Mouse (Mus musculus): ENCODE measurements around the gene Cnot4. TPM values are rescaled to one million over a fixed set of nuclear protein-coding genes. Genes with fewer than 3 reads are reported as not detected.
"Not testable (repeated sequence)": the region's sequence is repeated elsewhere in the genome, so short reads cannot be mapped to it uniquely, and the experiment has no call there.

Gene Cnot4
- 21.2 and 23.1 TPM in 2 replicates for polyA plus RNA-seq (2015; fragmentation: Nextera tagmentation; extraction: Ambion mirVana)

DNA sequence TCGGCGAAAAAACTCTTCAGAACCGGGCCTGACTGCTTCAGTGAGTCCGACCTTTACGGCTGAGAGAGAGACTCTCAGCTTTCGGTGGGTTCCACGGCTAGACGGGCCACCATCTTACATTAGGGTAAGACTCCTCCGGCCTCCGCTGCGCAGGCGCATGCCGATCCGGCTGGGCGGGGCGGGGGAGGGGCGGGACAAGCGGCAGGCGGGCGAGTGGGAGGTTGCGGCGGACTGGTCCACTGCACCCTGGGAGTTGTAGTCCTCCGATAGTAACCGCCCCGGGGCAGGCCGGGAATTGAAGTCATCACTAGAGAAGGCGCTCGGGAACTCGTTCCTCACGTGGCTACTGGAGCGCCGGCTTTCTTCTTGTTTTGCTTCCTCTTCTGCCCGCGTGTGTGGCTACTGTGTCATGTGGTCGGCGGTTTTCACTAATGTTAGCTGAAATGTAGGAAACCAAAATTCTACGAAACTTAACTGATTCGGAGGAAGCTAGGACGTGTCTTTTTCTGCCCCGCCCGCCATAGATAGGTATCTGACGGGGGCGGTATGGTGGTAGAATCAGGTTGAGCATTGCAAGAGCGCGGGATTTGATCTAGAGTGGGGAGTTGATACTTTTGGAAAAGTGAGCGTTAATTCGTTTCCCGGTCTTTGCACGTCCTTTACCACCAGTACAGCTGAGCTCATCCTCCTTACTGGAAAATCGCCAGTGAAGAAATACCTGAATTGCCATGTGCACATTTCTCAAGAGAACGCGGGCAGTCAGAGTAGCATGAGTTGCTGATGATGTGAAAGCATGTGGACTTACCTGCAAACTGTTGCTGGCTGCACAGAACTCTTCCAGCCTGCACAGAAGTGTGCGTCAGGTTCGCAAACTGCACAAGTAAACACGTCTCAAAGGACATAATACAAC lies at the start of gene Cnot4:
Gene Cnot4 (minus strand): TSS at position 146 of the 910 bp plus-strand sequence.
- WGBS, result under 1% methylated on average over 55 of the region's 55 CpGs
- ATAC-seq, result peak; percentile 99
- H3K4me3 ChIP-seq (ENCODE audit: low read length), result peak within 1 kb of the TSS; percentile 81

DNA sequence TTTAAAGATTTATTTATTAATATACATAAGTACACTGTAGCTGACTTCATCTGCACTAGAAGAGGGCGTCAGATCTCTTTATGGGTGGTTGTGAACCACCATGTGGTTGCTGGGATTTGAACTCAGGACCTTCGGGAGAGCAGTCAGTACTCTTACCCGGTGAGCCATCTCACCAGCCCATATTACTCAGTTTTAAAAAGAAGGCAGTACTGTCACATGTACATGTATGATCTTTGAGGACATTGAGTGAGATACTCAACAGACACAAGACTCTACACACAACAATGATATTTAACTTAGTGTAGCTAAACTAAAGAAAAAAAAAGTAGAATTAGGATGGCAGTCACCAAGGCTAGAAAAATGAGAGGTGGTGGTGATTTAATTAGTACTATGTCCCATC lies 45.8 kb upstream of the Cnot4 start:
- not testable (repeated sequence) for H3K9me3 ChIP-seq (ENCODE audit: control insufficient read depth, low read length); H3K9ac ChIP-seq (ENCODE audit: low read depth, low read length); H3K27me3 ChIP-seq (replicated peaks; ENCODE audit: control insufficient read depth, insufficient read depth, low read length); H3K4me2 ChIP-seq (ENCODE audit: low read depth, low read length); H3K27ac ChIP-seq (ENCODE audit: low read length); H3K4me3 ChIP-seq (ENCODE audit: low read length); H3K4me1 ChIP-seq (ENCODE audit: control insufficient read depth, insufficient read depth, low read length); ATAC-seq; H3K36me3 ChIP-seq (ENCODE audit: control insufficient read depth, insufficient read depth, low read length)
- 95% methylated on average over 3 of the region's 3 CpGs for WGBS

More for the DNA sequence above, at the start of gene Cnot4:
- Histone ChIP-seq H3K4me1 (ENCODE audit: control insufficient read depth, insufficient read depth, low read length) (peaks cover 2% of the 10 kb centered on the region; the same call in 1 of the 2 replicates), H3K36me3 (ENCODE audit: control insufficient read depth, insufficient read depth, low read length) (no peaks in the 10 kb centered on the region), H3K27me3 (replicated peaks; ENCODE audit: control insufficient read depth, insufficient read depth, low read length) (no peaks in the 10 kb centered on the region), H3K9ac (ENCODE audit: low read depth, low read length) (peak within 1 kb of the TSS; percentile 89), H3K4me2 (ENCODE audit: low read depth, low read length) (peak within 1 kb of the TSS; percentile 90), H3K27ac (ENCODE audit: low read length) (peak within 1 kb of the TSS; percentile 93), H3K9me3 (ENCODE audit: control insufficient read depth, low read length) (no peaks in the 10 kb centered on the region)

DNA sequence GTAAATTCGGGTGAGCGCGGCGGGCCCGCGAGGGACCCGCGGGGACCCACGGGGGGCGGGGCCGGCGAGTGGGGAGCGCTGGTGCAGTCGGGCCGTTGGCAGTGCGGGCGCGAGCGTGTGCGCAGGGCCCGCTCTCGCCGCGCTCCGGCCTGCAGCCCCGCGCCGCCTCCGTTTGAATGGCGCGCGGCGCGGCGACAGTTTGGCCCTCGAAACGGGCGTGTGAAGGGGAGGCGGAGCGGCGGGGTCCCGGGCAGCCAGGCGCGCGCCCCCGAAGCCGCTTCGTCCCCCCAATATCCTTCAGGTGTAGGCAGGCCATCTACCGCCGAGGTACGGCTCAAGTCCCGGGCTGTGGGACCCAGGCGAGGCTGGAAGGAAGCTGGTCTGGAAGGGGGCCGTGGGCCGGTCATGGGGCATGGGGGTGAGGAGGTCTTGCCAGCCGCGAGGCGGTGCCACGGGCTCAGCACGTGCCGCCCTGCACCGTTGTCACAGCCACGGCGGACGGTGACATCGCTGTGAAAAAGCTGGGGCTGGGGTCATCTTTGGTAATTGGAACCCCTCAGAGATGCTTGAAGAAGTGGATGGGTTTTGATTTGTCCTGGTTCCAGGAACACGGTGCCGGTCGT lies 44.2 kb upstream of the Cnot4 start:
- Histone ChIP-seq H3K9ac (ENCODE audit: low read depth, low read length) (peak overlapping the region; percentile 97), H3K36me3 (ENCODE audit: control insufficient read depth, insufficient read depth, low read length) (no peaks in the 10 kb centered on the region), H3K4me3 (ENCODE audit: low read length) (peak overlapping the region; percentile 92), H3K4me2 (ENCODE audit: low read depth, low read length) (peak overlapping the region; percentile 86), H3K27ac (ENCODE audit: low read length) (peak overlapping the region; percentile 95), H3K27me3 (replicated peaks; ENCODE audit: control insufficient read depth, insufficient read depth, low read length) (no peaks in the 10 kb centered on the region), H3K9me3 (ENCODE audit: control insufficient read depth, low read length) (no peaks in the 10 kb centered on the region), H3K4me1 (ENCODE audit: control insufficient read depth, insufficient read depth, low read length) (no peaks in the 10 kb centered on the region)
- WGBS, result under 1% methylated on average over 69 of the region's 69 CpGs
- peak; percentile 67 for ATAC-seq

DNA sequence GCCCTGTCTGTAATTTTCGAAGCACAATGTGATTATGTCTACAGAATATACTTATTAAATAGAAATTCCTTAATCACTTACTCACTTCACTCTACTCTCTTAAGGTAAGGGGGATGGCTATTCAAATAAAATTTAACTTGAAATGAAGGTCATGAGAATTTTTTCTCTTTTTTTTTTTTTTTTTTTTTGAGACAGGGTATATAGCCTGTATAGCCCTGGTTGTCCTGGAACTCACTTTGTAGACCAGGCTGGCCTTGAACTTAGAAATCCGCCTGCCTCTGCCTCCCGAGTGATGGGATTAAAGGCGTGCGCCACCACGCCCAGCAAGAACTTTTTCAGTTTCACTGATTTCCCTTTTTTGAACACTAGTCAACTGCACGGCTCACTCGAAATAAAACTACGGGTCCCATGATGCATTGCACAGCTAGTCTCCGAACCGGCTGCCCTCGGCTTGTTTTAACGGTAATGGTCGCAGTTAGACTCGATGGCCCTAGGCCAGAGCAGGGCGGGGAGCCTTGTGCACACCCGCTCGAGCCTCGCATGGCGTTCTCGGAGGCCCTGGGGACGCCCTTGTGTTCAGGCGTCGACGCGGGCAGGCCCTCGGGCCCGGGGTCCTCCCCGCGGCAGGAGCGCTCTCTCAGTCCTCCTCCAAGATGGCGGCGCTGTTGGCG lies 43.6 kb upstream of the Cnot4 start, which contains the start of gene Nup205:
Gene Nup205 (plus strand): TSS at position 443 of the 671 bp plus-strand sequence.
- H3K4me2 ChIP-seq (ENCODE audit: low read depth, low read length), result peak within 1 kb of the TSS; percentile 86
- no peaks in the 10 kb centered on the region for H3K27me3 ChIP-seq (replicated peaks; ENCODE audit: control insufficient read depth, insufficient read depth, low read length)
- H3K4me3 ChIP-seq (ENCODE audit: low read length), result peak within 1 kb of the TSS; percentile 92
- peak within 1 kb of the TSS; percentile 95 for H3K27ac ChIP-seq (ENCODE audit: low read length)
- no peaks in the 10 kb centered on the region for H3K4me1 ChIP-seq (ENCODE audit: control insufficient read depth, insufficient read depth, low read length)
- H3K36me3 ChIP-seq (ENCODE audit: control insufficient read depth, insufficient read depth, low read length), result no peaks in the 10 kb centered on the region
- H3K9ac ChIP-seq (ENCODE audit: low read depth, low read length), result peak within 1 kb of the TSS; percentile 97
- peak; percentile 94 for ATAC-seq
- 3% methylated on average over 34 of the region's 34 CpGs for WGBS
- no peaks in the 10 kb centered on the region for H3K9me3 ChIP-seq (ENCODE audit: control insufficient read depth, low read length)

DNA sequence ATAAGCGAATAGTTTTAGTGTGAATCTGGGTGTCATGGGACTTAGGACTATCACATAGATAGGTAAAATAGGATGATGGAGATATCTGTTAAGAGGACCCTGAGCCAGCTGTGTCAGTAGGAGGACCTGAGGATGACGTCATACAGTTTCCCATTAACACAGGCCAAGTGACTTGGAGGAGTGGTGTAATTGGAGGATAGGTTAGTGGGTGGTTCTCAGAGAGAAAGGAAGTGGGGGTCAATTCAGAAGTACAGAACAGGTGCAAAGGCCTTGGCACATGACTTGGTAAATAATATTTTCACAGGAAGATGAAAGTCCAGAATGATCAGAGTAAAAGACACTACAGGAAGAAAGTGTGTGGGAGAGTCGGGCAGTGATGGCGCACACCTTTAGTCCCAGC lies 39.7 kb upstream of the Cnot4 start:
- H3K9ac ChIP-seq (ENCODE audit: low read depth, low read length), result no peak overlapping the region
- H3K27ac ChIP-seq (ENCODE audit: low read length), result no peak overlapping the region
- H3K9me3 ChIP-seq (ENCODE audit: control insufficient read depth, low read length), result no peaks in the 10 kb centered on the region
- no peak overlapping the region for H3K4me3 ChIP-seq (ENCODE audit: low read length)
- no peaks in the 10 kb centered on the region for H3K36me3 ChIP-seq (ENCODE audit: control insufficient read depth, insufficient read depth, low read length)
- 87% methylated on average over 4 of the region's 4 CpGs for WGBS
- peaks cover 5% of the 10 kb centered on the region for H3K4me1 ChIP-seq (ENCODE audit: control insufficient read depth, insufficient read depth, low read length)
- H3K4me2 ChIP-seq (ENCODE audit: low read depth, low read length), result no peak overlapping the region
- no peak for ATAC-seq
- no peaks in the 10 kb centered on the region for H3K27me3 ChIP-seq (replicated peaks; ENCODE audit: control insufficient read depth, insufficient read depth, low read length)

DNA sequence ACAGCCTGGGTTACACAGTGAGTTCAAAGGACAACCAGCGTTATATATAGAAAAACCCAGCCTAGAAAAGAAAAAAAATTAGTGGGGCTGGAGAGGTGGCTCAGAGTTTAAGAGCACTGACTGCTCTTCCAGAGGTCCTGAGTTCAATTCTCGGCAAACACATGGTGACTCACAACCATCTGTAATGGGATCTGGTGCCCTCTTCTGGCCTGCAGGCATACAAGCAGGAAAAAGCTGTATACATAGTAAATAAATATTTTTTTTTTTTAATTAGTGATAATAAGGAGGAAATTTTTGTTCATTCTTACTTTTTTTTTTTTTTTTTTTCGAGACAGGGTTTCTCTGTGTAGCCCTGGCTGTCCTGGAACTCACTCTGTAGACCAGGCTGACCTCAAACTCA lies 38.5 kb upstream of the Cnot4 start:
- H3K9ac ChIP-seq (ENCODE audit: low read depth, low read length); H3K36me3 ChIP-seq (ENCODE audit: control insufficient read depth, insufficient read depth, low read length); H3K4me1 ChIP-seq (ENCODE audit: control insufficient read depth, insufficient read depth, low read length); H3K27ac ChIP-seq (ENCODE audit: low read length); H3K27me3 ChIP-seq (replicated peaks; ENCODE audit: control insufficient read depth, insufficient read depth, low read length); H3K4me3 ChIP-seq (ENCODE audit: low read length); H3K4me2 ChIP-seq (ENCODE audit: low read depth, low read length); ATAC-seq; H3K9me3 ChIP-seq (ENCODE audit: control insufficient read depth, low read length): not testable (repeated sequence)
- WGBS, result 68% methylated on average over 3 of the region's 3 CpGs

DNA sequence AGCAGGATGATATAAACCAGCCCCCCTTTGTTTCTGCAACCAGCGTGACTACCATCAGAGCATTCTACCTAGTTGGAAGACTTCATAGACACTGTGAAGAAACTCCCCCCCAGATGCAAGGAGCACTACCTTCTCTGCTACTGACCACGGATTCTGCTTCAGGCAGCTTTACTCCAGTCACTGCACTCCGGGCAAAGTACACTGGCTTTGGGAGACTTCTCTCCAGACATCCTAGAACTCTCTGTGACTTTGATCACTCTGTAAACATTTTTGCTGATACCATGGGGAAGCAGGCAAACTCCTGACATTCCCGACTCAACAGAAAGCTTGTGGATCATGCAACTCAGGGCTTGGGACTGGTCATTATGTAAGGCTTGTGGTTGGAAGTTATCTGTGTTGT lies 35.7 kb upstream of the Cnot4 start:
- 38% methylated on average over 4 of the region's 4 CpGs for WGBS
- Histone ChIP-seq H3K9me3 (ENCODE audit: control insufficient read depth, low read length) (no peaks in the 10 kb centered on the region), H3K4me3 (ENCODE audit: low read length) (no peak overlapping the region), H3K9ac (ENCODE audit: low read depth, low read length) (no peak overlapping the region), H3K36me3 (ENCODE audit: control insufficient read depth, insufficient read depth, low read length) (no peaks in the 10 kb centered on the region), H3K27ac (ENCODE audit: low read length) (no peak overlapping the region), H3K27me3 (replicated peaks; ENCODE audit: control insufficient read depth, insufficient read depth, low read length) (no peaks in the 10 kb centered on the region), H3K4me1 (ENCODE audit: control insufficient read depth, insufficient read depth, low read length) (peaks cover 5% of the 10 kb centered on the region), H3K4me2 (ENCODE audit: low read depth, low read length) (no peak overlapping the region)
- peak; percentile 75 for ATAC-seq

DNA sequence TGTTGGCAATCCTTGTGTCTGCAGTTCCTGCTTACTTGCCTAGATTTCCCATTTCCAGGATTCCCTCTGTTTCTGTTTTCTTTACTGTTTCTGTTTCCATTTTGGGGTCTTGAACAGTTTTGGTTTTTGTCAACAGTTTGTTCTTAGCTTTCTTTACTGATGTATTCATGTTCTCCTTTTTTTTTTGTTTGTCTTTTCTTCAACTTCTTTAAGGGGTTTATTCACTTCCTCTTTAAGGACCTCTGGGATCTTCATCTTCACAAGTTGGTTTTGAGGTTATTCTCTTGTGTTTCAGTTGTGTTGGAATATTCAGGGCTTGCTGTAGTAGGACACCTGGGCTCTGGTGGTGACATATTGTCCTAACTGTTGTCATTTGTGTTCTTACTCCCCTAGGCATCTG lies 21.0 kb upstream of the Cnot4 start:
- Histone ChIP-seq H3K9me3 (ENCODE audit: control insufficient read depth, low read length) (no peaks in the 10 kb centered on the region), H3K4me1 (ENCODE audit: control insufficient read depth, insufficient read depth, low read length) (no peaks in the 10 kb centered on the region), H3K9ac (ENCODE audit: low read depth, low read length) (no peak overlapping the region), H3K4me2 (ENCODE audit: low read depth, low read length) (no peak overlapping the region), H3K27ac (ENCODE audit: low read length) (no peak overlapping the region), H3K27me3 (replicated peaks; ENCODE audit: control insufficient read depth, insufficient read depth, low read length) (no peaks in the 10 kb centered on the region), H3K36me3 (ENCODE audit: control insufficient read depth, insufficient read depth, low read length) (no peaks in the 10 kb centered on the region), H3K4me3 (ENCODE audit: low read length) (no peak overlapping the region)
- ATAC-seq, result no peak

DNA sequence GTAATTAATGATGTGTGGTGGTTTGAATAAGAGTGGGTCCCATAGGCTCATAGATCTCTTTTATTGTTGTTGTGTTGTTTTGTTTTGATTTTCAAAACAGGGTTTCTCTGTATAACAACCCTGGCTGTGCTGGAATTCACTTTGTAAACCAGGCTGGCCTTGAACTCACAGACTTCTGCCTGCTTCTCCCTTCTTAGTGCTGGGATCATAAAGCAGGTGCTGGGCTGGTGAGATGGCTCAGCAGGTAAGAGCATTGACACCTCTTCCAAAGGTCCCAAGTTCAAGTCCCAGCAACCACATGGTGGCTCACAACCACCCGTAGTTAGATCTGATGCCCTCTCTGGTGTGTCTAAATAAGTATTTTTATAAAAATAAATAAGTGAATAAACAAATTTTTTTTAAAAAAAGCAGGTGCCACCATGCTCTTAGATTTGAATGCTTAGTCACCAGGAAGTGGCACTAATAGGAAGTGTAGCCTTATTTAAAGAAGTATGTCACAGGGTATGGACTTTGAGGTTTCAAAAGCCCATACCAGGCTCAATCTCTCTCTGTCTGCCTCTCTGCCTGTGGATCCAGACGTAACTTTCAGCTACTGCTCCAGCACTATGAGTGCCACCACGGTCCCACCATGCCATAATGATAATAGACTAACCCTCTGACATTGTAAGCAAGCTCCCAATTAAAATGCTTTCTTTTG lies 14.3 kb upstream of the Cnot4 start:
- H3K9me3 ChIP-seq (ENCODE audit: control insufficient read depth, low read length), result no peaks in the 10 kb centered on the region

More for the DNA sequence above, 14.3 kb upstream of the Cnot4 start:
- Histone ChIP-seq H3K4me3 (ENCODE audit: low read length) (no peak overlapping the region), H3K27ac (ENCODE audit: low read length) (no peak overlapping the region), H3K4me2 (ENCODE audit: low read depth, low read length) (no peak overlapping the region), H3K36me3 (ENCODE audit: control insufficient read depth, insufficient read depth, low read length) (0 out of 2 replicates have a peak, but pooled peaks cover 3% of the 10 kb centered on the region), H3K4me1 (ENCODE audit: control insufficient read depth, insufficient read depth, low read length) (no peaks in the 10 kb centered on the region), H3K27me3 (replicated peaks; ENCODE audit: control insufficient read depth, insufficient read depth, low read length) (no peaks in the 10 kb centered on the region), H3K9ac (ENCODE audit: low read depth, low read length) (no peak overlapping the region)
- no peak for ATAC-seq
- WGBS, result 75% methylated on average over 3 of the region's 3 CpGs
